Mouse (Mus musculus) splenic B cell, adult 2 months (primary cell): ENCODE results near the gene Slc25a33.
A peak's percentile ranks its signal among the peaks of the same experiment; 100 is the strongest.
"Not testable (repeated sequence)": the region's sequence is repeated elsewhere in the genome, so short reads cannot be mapped to it uniquely, and the experiment has no call there.

Source experiments
- DNase-seq: peaks from one replicate; pipeline ENCODE4 v3.0.0-alpha.2; 2011; ENCODE audit warnings: low read depth, low spot score
- H3K27me3 ChIP-seq: 2 replicates; pipeline ENCODE4 v1.6.1; 2012; ENCODE audit warnings: mild to moderate bottlenecking, low read length, moderate library complexity, mixed read lengths; ENCODE audit not compliant: control insufficient read depth, poor library complexity, insufficient read depth, severe bottlenecking
- H3K36me3 ChIP-seq: 2 replicates; pipeline ENCODE4 v1.6.1; 2012; ENCODE audit warnings: mild to moderate bottlenecking, low read length, moderate library complexity, mixed read lengths; ENCODE audit not compliant: control insufficient read depth, poor library complexity, insufficient read depth, severe bottlenecking

Slc25a33 gene

GRCm38 (mm10) chr4:149784901-149785300, 10.8 kb upstream of the Slc25a33 start:
- DNase-seq: no peak
- H3K36me3 ChIP-seq: no peaks in the 10 kb centered on the region

GRCm38 (mm10) chr4:149784371-149784770, 10.3 kb upstream of the Slc25a33 start:
- DNase-seq: no peak
- no peaks in the 10 kb centered on the region for H3K27me3 ChIP-seq
- H3K36me3 ChIP-seq: no peaks in the 10 kb centered on the region

More at GRCm38 (mm10) chr4:149784901-149785300, 10.8 kb upstream of the Slc25a33 start:
- H3K27me3 ChIP-seq: no peaks in the 10 kb centered on the region

- H3K27me3 ChIP-seq: no peaks in the 10 kb centered on the region
- DNase-seq: no peak
- H3K36me3 ChIP-seq: no peaks in the 10 kb centered on the region
Observed at GRCm38 (mm10) chr4:149782975-149783374, 8.9 kb upstream of the Slc25a33 start.

GRCm38 (mm10) chr4:149780565-149781356, 6.7 kb upstream of the Slc25a33 start:
- DNase-seq: peak; percentile 84
- Histone ChIP-seq H3K36me3 (no peaks in the 10 kb centered on the region), H3K27me3 (no peaks in the 10 kb centered on the region; the same call in 1 of the 2 replicates)

- H3K36me3 ChIP-seq: no peaks in the 10 kb centered on the region
- DNase-seq: no peak
Observed at GRCm38 (mm10) chr4:149779966-149780365, 5.9 kb upstream of the Slc25a33 start.

GRCm38 (mm10) chr4:149777126-149777525, 3.0 kb upstream of the Slc25a33 start:
- H3K36me3 ChIP-seq: no peaks in the 10 kb centered on the region
- H3K27me3 ChIP-seq: no peaks in the 10 kb centered on the region; the same call in 1 of the 2 replicates
- DNase-seq: no peak

More at GRCm38 (mm10) chr4:149779966-149780365, 5.9 kb upstream of the Slc25a33 start:
- H3K27me3 ChIP-seq: no peaks in the 10 kb centered on the region; the same call in 1 of the 2 replicates

GRCm38 (mm10) chr4:149775760-149776362, 1.8 kb upstream of the Slc25a33 start:
- DNase-seq: no peak
- H3K27me3 ChIP-seq: no peaks in the 10 kb centered on the region; the same call in 1 of the 2 replicates
- H3K36me3 ChIP-seq: no peaks in the 10 kb centered on the region

- Histone ChIP-seq H3K27me3 (no peaks in the 10 kb centered on the region; the same call in 1 of the 2 replicates), H3K36me3 (no peaks in the 10 kb centered on the region)
- DNase-seq: no peak
Observed at GRCm38 (mm10) chr4:149775330-149775729, 1.3 kb upstream of the Slc25a33 start.

GRCm38 (mm10) chr4:149773408-149774093, 526 bp downstream of the Slc25a33 start:
- H3K27me3 ChIP-seq: no peaks in the 10 kb centered on the region; the same call in 1 of the 2 replicates
- no peaks in the 10 kb centered on the region for H3K36me3 ChIP-seq
- peak; percentile 48 for DNase-seq

- DNase-seq: peak; percentile 39
- Histone ChIP-seq H3K36me3 (no peaks in the 10 kb centered on the region), H3K27me3 (no peaks in the 10 kb centered on the region; the same call in 1 of the 2 replicates)
Observed at GRCm38 (mm10) chr4:149772394-149772793, 1.7 kb downstream of the Slc25a33 start.

- Histone ChIP-seq H3K27me3 (no peaks in the 10 kb centered on the region), H3K36me3 (no peaks in the 10 kb centered on the region)
- no peak for DNase-seq
Observed at GRCm38 (mm10) chr4:149765201-149765600, 8.9 kb downstream of the Slc25a33 start.

- Histone ChIP-seq H3K27me3 (no peaks in the 10 kb centered on the region), H3K36me3 (no peaks in the 10 kb centered on the region)
- DNase-seq: no peak
Observed at GRCm38 (mm10) chr4:149763335-149763734, 10.7 kb downstream of the Slc25a33 start.

GRCm38 (mm10) chr4:149759517-149759916, 14.6 kb downstream of the Slc25a33 start:
- DNase-seq: no peak
- no peaks in the 10 kb centered on the region for H3K36me3 ChIP-seq
- H3K27me3 ChIP-seq: no peaks in the 10 kb centered on the region

- DNase-seq: no peak
- no peaks in the 10 kb centered on the region for H3K36me3 ChIP-seq
- no peaks in the 10 kb centered on the region for H3K27me3 ChIP-seq
Observed at GRCm38 (mm10) chr4:149758423-149758822, 15.7 kb downstream of the Slc25a33 start.

GRCm38 (mm10) chr4:149756546-149756945, 17.5 kb downstream of the Slc25a33 start:
- not testable (repeated sequence) for H3K36me3 ChIP-seq, H3K27me3 ChIP-seq
- DNase-seq: peak; percentile 40
